Mouse (Mus musculus) CH12.LX (cell line): ENCODE data around the gene Jdp2. TPM values are rescaled to one million over a fixed set of nuclear protein-coding genes. Genes with fewer than 3 reads are reported as not detected.

ENCODE experiments used
- DNase-seq: peaks from one replicate; pipeline ENCODE4 v3.0.0-alpha.2; 2013; ENCODE audit errors: extremely low read depth
- H3K27ac ChIP-seq: 2 replicates; pipeline ENCODE4 v1.5.1; 2012; ENCODE audit warnings: low read depth, mild to moderate bottlenecking, control low read depth, moderate library complexity; ENCODE audit not compliant: insufficient read depth
- H3K27me3 ChIP-seq: replicated peaks from 2 replicates; pipeline ENCODE3; 2012; ENCODE audit warnings: inconsistent platforms
- H3K36me3 ChIP-seq, 2 experiments: replicated peaks in 1 of 2; 2 replicates each; pipeline versions ENCODE3 to v1.6.1; 2012; ENCODE audit warnings: inconsistent platforms in 1 of 2, low read length in 1 of 2, mild to moderate bottlenecking in 1 of 2, mixed read lengths in 1 of 2, moderate library complexity in 1 of 2; ENCODE audit not compliant: control insufficient read depth in 1 of 2, insufficient read depth in 1 of 2
- H3K4me1 ChIP-seq, 2 experiments: 2 replicates each; pipeline ENCODE4 v1.6.1; 2012; ENCODE audit warnings: inconsistent platforms in 1 of 2, moderate library complexity in 1 of 2; ENCODE audit not compliant: insufficient read depth in 2 of 2, control insufficient read depth in 1 of 2
- H3K4me2 ChIP-seq: 2 replicates; pipeline ENCODE4 v1.6.1; 2012; ENCODE audit warnings: low read depth, mild to moderate bottlenecking, control low read depth; ENCODE audit not compliant: poor library complexity, insufficient read depth, severe bottlenecking
- H3K4me3 ChIP-seq, 3 experiments: fragments of 150-350 bp in 1 of 3; sonication (generic) in 1 of 3; replicated peaks in 1 of 3; 2 replicates each; pipeline versions ENCODE3 to v1.5.1; 2011 to 2012; ENCODE audit warnings: low read depth in 2 of 3, low read length in 2 of 3, mild to moderate bottlenecking in 2 of 3, moderate library complexity in 2 of 3, control low read depth in 1 of 3, improper control_type of control experiment in 1 of 3, inconsistent platforms in 1 of 3, mixed read lengths in 1 of 3; ENCODE audit not compliant: poor library complexity in 1 of 3
- H3K79me2 ChIP-seq: replicated peaks from 2 replicates; pipeline ENCODE4 v1.6.1; 2012; ENCODE audit warnings: mild to moderate bottlenecking, moderate library complexity; ENCODE audit not compliant: control insufficient read depth, poor library complexity, insufficient read depth, severe bottlenecking; ENCODE audit errors: extremely low read depth
- H3K9ac ChIP-seq: 2 replicates; pipeline ENCODE4 v1.6.1; 2012; ENCODE audit warnings: low read depth, mild to moderate bottlenecking, control low read depth, moderate library complexity; ENCODE audit not compliant: insufficient read depth
- H3K9me3 ChIP-seq: replicated peaks from 2 replicates; pipeline ENCODE3; 2012; ENCODE audit warnings: low read length, inconsistent platforms, mixed read lengths
- BHLHE40 ChIP-seq: IDR thresholded peaks from 2 replicates; pipeline ENCODE4 v1.6.1; 2011; ENCODE audit warnings: mild to moderate bottlenecking, low read depth, low read length, improper control_type of control experiment
- CHD1 ChIP-seq: IDR thresholded peaks from 2 replicates; pipeline ENCODE4 v1.6.1; 2012; ENCODE audit warnings: low read depth, low read length, improper control_type of control experiment, inconsistent platforms
- CHD2 ChIP-seq: IDR thresholded peaks from 2 replicates; pipeline ENCODE4 v1.6.1; 2011; ENCODE audit warnings: low read length, improper control_type of control experiment
- CTCF ChIP-seq, 2 experiments: IDR thresholded peaks in 1 of 2; conservative IDR thresholded peaks in 1 of 2; 2 replicates each; pipeline ENCODE4 v1.5.1; 2011 to 2012; ENCODE audit warnings: low read depth in 2 of 2, low read length in 2 of 2, improper control_type of control experiment in 1 of 2, inconsistent platforms in 1 of 2, mild to moderate bottlenecking in 1 of 2, moderate library complexity in 1 of 2
- E2F4 ChIP-seq: IDR thresholded peaks from 2 replicates; pipeline ENCODE4 v1.6.1; 2011; ENCODE audit warnings: low read depth, low read length, improper control_type of control experiment; ENCODE audit not compliant: insufficient replicate concordance
- ELF1 ChIP-seq: IDR thresholded peaks from 2 replicates; pipeline ENCODE4 v1.6.1; 2014; ENCODE audit warnings: low read depth, mild to moderate bottlenecking, inconsistent platforms, low read length, improper control_type of control experiment
- EP300 ChIP-seq: IDR thresholded peaks from 2 replicates; pipeline ENCODE4 v1.6.1; 2011; ENCODE audit warnings: low read length, improper control_type of control experiment
- ETS1 ChIP-seq: conservative IDR thresholded peaks from 2 replicates; pipeline ENCODE4 v1.6.1; 2012; ENCODE audit warnings: low read depth, mild to moderate bottlenecking, inconsistent platforms, low read length, improper control_type of control experiment, moderate library complexity
- IRF4 ChIP-seq: IDR thresholded peaks from 2 replicates; pipeline ENCODE4 v1.6.1; 2014; ENCODE audit warnings: low read depth, mild to moderate bottlenecking, inconsistent platforms, low read length, improper control_type of control experiment
- JUND ChIP-seq: conservative IDR thresholded peaks from 2 replicates; pipeline ENCODE4 v1.6.1; 2011; ENCODE audit warnings: low read depth, low read length, improper control_type of control experiment
- MAZ ChIP-seq: IDR thresholded peaks from 2 replicates; pipeline ENCODE4 v1.6.1; 2012; ENCODE audit warnings: low read depth, mild to moderate bottlenecking, inconsistent platforms, low read length, improper control_type of control experiment, moderate library complexity
- MEF2A ChIP-seq: IDR thresholded peaks from 2 replicates; pipeline ENCODE4 v1.6.1; 2014; ENCODE audit warnings: low read depth, mild to moderate bottlenecking, inconsistent platforms, low read length, improper control_type of control experiment, borderline replicate concordance
- MXI1 ChIP-seq: IDR thresholded peaks from 2 replicates; pipeline ENCODE4 v1.6.1; 2011; ENCODE audit warnings: mild to moderate bottlenecking, low read depth, low read length, improper control_type of control experiment
- MYC ChIP-seq: IDR thresholded peaks from 2 replicates; pipeline ENCODE4 v1.6.1; 2011; ENCODE audit warnings: low read depth, mild to moderate bottlenecking, improper control_type of control experiment, low read length
- NELFE ChIP-seq: IDR thresholded peaks from 2 replicates; pipeline ENCODE4 v1.6.1; 2011; ENCODE audit warnings: low read depth, low read length, improper control_type of control experiment
- NRF1 ChIP-seq: IDR thresholded peaks from 2 replicates; pipeline ENCODE4 v1.6.1; 2014; ENCODE audit warnings: low read depth, mild to moderate bottlenecking, inconsistent platforms, low read length, improper control_type of control experiment, moderate library complexity
- POLR2A ChIP-seq: IDR thresholded peaks from 2 replicates; pipeline ENCODE4 v1.6.1; 2011; ENCODE audit warnings: low read depth, mild to moderate bottlenecking, improper control_type of control experiment, low read length
- POLR2AphosphoS2 ChIP-seq: IDR thresholded peaks from 2 replicates; pipeline ENCODE4 v1.6.1; 2011; ENCODE audit warnings: low read depth, low read length, improper control_type of control experiment
- RAD21 ChIP-seq: IDR thresholded peaks from 2 replicates; pipeline ENCODE4 v1.6.1; 2011; ENCODE audit warnings: low read depth, mild to moderate bottlenecking, low read length, improper control_type of control experiment, moderate library complexity
- SIN3A ChIP-seq: IDR thresholded peaks from 2 replicates; pipeline ENCODE4 v1.6.1; 2012; ENCODE audit warnings: low read length, improper control_type of control experiment, inconsistent platforms
- SMC3 ChIP-seq: IDR thresholded peaks from 2 replicates; pipeline ENCODE4 v1.6.1; 2011; ENCODE audit warnings: low read depth, low read length, improper control_type of control experiment
- TBP ChIP-seq: conservative IDR thresholded peaks from 2 replicates; pipeline ENCODE4 v1.6.1; 2011; ENCODE audit warnings: low read depth, low read length, improper control_type of control experiment
- TCF12 ChIP-seq: IDR thresholded peaks from 2 replicates; pipeline ENCODE4 v1.6.1; 2014; ENCODE audit warnings: low read depth, mild to moderate bottlenecking, inconsistent platforms, low read length, improper control_type of control experiment
- UBTF ChIP-seq: IDR thresholded peaks from 2 replicates; pipeline ENCODE4 v1.6.1; 2012; ENCODE audit warnings: low read depth, mild to moderate bottlenecking, inconsistent platforms, low read length, improper control_type of control experiment, moderate library complexity
- USF2 ChIP-seq: conservative IDR thresholded peaks from 2 replicates; pipeline ENCODE4 v1.6.1; 2011; ENCODE audit warnings: low read depth, low read length, improper control_type of control experiment
- ZC3H11A ChIP-seq: IDR thresholded peaks from 2 replicates; pipeline ENCODE4 v1.6.1; 2012; ENCODE audit warnings: low read depth, mild to moderate bottlenecking, inconsistent platforms, low read length, improper control_type of control experiment
- dilution Hi-C: fragments of 300-500 bp; cut with MboI; formaldehyde crosslinking; loops from 2 replicates; pipeline ENCODE4 v1.14.3; 2020; ENCODE audit warnings: low sequenced_read_pairs; ENCODE audit not compliant: extremely low pct_unique_long_range_greater_than_20kb, extremely low pct_ligation_motif_present
- in situ Hi-C: fragments of 300-500 bp; cut with MboI; formaldehyde crosslinking; loops from 3 replicates; pipeline ENCODE4 v1.14.3; 2019; ENCODE audit warnings: low sequenced_read_pairs, low pct_ligation_motif_present, low pct_unique_long_range_greater_than_20kb, mixed read lengths
- polyA plus RNA-seq: library from polyadenylated mRNA; unstranded; fragments of >175 nt; gene quantifications from 2 replicates; pipeline ENCODE4 v1.2.1, GENCODE M21; 2012; ENCODE audit warnings: low read depth; ENCODE audit not compliant: insufficient read length
- total RNA-seq, 2 experiments: library from RNA; depleted of rRNA; stranded (reverse); fragments of 300-350 nt in 1 of 2; fragments of >200 nt in 1 of 2; gene quantifications; 2 replicates each; pipeline ENCODE4 v1.2.3; 2012 to 2014

The Jdp2 gene
- total and polyA plus RNA-seq, 3 experiments, result 64.7 to 104 (median 86.5) TPM

DNA sequence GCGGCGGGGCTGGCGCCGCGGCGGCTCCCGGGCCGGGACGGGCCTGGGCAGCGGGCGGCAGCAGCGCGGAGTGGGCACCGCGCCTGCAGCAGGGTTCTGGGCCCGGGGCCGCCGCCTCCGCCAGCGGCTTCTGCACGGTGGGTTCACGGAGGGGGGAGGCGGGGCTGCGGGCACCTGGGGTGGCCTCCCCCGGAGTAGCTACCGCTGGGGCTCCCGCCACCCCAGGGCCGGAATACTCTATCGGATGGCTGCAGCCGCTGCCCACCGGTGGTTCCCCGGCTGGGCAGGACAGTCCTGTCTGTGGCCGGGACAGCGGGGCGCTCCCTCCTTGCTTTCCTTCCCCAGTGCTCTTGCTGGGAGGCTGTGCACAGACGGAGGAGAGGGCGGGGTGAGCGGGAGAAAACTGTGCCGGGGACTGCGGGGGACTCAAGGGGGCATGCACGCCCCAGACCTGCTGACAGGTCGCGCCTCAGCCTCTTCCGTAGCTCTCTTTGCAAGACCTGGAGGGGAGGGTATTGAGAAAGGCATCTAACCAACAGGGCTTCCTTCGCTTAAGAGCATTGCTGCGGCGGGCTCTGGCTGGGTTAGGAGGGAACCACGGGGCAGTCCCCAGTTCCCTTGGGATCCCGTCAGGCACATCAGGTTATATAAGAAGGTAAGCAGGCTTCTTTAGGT, 788 bp downstream of the Jdp2 start:
- Histone ChIP-seq H3K4me1 (peaks cover 23 to 69% of the 10 kb centered on the region in 2 experiments; a peak in 3 of 4 replicates), H3K36me3 (peaks cover 0 to 27% of the 10 kb centered on the region in 2 experiments), H3K9me3 (peaks cover 7% of the 10 kb centered on the region), H3K27me3 (no peaks in the 10 kb centered on the region), H3K27ac (peak overlapping the region; percentile 76), H3K4me3 (peak overlapping the region; percentile 72 to 94 (median 80)), H3K9ac (peak overlapping the region; percentile 94), H3K79me2 (peaks cover 34% of the 10 kb centered on the region), H3K4me2 (peak overlapping the region; percentile 88)
- dilution Hi-C loops (no loop called here), in situ Hi-C loops (loop anchor here (5.0 kb wide), 1 partner anchor 77 kb away; no protein-coding TSS in a partner anchor)
- TF ChIP-seq CTCF (conservative IDR thresholded peaks at IDR 0.05 in 1 of 2, IDR thresholded peaks at IDR 0.05 in 1 of 2; ENCODE audit: low read depth in 2 of 2, low read length in 2 of 2) (no peak), USF2 (no peak), E2F4 (no peak), MAZ (0 out of 2 replicates have a peak, but pooled peaks have one; percentile 29), BHLHE40 (0 out of 2 replicates have a peak, but pooled peaks have one; percentile 53), IRF4 (peak; percentile 44; the same call in 1 of the 2 replicates), ETS1 (peak; percentile 66), POLR2AphosphoS2 (no peak), NELFE (0 out of 2 replicates have a peak, but pooled peaks have one; percentile 31), POLR2A (peak; percentile 14; the same call in 1 of the 2 replicates), CHD1 (peak; percentile 81; the same call in 1 of the 2 replicates), MXI1 (0 out of 2 replicates have a peak, but pooled peaks have one; percentile 54), TBP (0 out of 2 replicates have a peak, but pooled peaks have one; percentile 47), SIN3A (peak; percentile 64; the same call in 1 of the 2 replicates), ELF1 (0 out of 2 replicates have a peak, but pooled peaks have one; percentile 24), MEF2A (0 out of 2 replicates have a peak, but pooled peaks have one; percentile 16), UBTF (peak; percentile 67; the same call in 1 of the 2 replicates), TCF12 (peak; percentile 37)
- DNase-seq, result peak; percentile 74

DNA sequence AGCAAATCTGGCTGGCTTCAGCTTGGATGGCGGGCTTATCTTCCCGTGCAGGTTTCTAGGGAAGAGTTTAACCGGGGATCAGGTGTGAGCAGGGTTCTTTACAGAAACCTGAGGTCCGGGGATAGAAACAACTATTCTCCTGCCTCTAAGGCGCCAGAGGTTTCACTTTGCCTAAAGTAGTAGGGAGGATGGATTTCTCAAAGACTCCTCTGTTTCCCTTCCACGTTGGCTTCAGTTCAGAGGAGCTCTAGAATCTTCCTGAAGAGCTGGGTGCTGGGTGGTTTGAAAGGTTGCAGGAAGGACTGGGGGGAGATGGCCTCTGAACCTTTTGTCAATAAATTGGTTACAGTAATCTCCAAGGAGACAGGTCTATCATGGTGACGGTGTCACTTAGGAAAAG, 1.8 kb downstream of the Jdp2 start:
- TF ChIP-seq ZC3H11A (no peak), POLR2AphosphoS2 (no peak), POLR2A (no peak), JUND (no peak), CHD2 (no peak), NRF1 (no peak), UBTF (no peak), CTCF (conservative IDR thresholded peaks at IDR 0.05 in 1 of 2, IDR thresholded peaks at IDR 0.05 in 1 of 2; ENCODE audit: low read depth in 2 of 2, low read length in 2 of 2) (no peak), EP300 (no peak), SIN3A (no peak), ETS1 (no peak), BHLHE40 (no peak), TBP (no peak), TCF12 (no peak), MXI1 (no peak), NELFE (no peak), SMC3 (no peak), MYC (no peak), RAD21 (no peak)
- Histone ChIP-seq H3K79me2 (peaks cover 37% of the 10 kb centered on the region), H3K9ac (peak overlapping the region; percentile 94; the same call in 1 of the 2 replicates), H3K4me1 (peaks cover 28 to 78% of the 10 kb centered on the region in 2 experiments), H3K36me3 (peaks cover 3 to 36% of the 10 kb centered on the region in 2 experiments), H3K4me3 (peak overlapping the region; percentile 72 to 94 (median 80)), H3K27ac (no peak overlapping the region), H3K4me2 (peak overlapping the region; percentile 88), H3K27me3 (no peaks in the 10 kb centered on the region), H3K9me3 (peaks cover 7% of the 10 kb centered on the region)
- dilution Hi-C loops (no loop called here), in situ Hi-C loops (loop anchor here (5.0 kb wide), 1 partner anchor 78 kb away; no protein-coding TSS in a partner anchor)
- DNase-seq, result no peak
